Mouse (Mus musculus) liver, embryonic 14.5 days (tissue): ENCODE measurements around the gene Etv6.

Source experiments
- CTCF ChIP-seq: IDR thresholded peaks from 2 replicates; pipeline ENCODE4 v1.5.1; 2016; ENCODE audit warnings: antibody characterized with exemption, low read depth, control low read depth
- EP300 ChIP-seq: IDR thresholded peaks from 2 replicates; pipeline ENCODE4 v1.6.1; 2016; ENCODE audit warnings: antibody characterized with exemption, low read depth

DNA sequence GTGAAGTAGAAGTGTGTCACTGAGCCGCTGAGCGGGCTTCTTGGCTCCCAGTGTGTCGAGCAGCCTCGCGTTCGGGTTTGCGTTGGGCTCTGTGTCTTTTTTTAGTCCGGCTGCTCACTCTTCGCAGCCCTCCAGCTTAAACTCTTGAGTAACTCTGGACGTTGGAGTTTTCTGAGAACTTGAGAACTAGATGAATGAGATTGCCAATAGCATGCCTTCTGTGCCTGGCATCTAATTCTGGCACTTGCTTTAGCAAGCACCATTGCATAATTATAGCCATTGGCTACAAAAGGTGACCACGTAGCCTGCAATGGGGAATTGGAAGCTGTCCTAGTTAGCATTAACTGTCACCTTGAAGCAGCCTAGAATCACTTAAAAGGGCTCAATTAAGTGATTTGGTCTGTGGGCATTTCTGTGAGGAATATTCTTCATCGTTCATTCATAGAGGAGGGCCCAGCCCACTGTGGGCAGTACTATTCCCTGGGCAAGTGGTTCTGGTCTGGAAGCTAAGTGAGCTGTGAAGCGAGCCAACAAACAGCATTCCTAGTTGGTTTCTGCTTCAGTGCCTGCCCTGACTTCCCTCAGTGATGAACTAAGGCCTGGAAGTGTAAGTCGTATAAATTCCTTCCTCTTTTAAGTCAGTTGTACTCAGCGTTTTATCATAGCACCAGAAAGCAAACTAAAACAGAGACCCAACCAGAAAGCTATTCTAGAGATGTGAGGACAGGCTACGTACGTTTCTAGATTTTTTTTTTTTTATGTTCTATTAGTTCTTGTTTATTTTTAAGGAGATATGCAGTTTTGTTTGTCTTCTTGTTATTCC lies 136.6 kb downstream of the Etv6 start:
- TF ChIP-seq CTCF (no peak), EP300 (no peak)
